Mouse (Mus musculus) MEL (cell line): ENCODE data around the gene BC025920. TPM values are rescaled to one million over a fixed set of nuclear protein-coding genes. Genes with fewer than 3 reads are reported as not detected.

ENCODE experiments used
- DNase-seq: peaks from one replicate; pipeline ENCODE4 v3.0.0; 2011; ENCODE audit warnings: low read depth, low spot score
- H3K27ac ChIP-seq: 2 replicates; pipeline ENCODE4 v1.5.1; 2012; ENCODE audit warnings: low read depth, mild to moderate bottlenecking, control low read depth, low read length, moderate library complexity; ENCODE audit not compliant: control insufficient read depth
- H3K27me3 ChIP-seq, 2 experiments: fragments of 150-350 bp in 1 of 2; sonication (generic) in 1 of 2; 2 replicates each; pipeline ENCODE4 v1.6.1; 2012; ENCODE audit warnings: low read length in 2 of 2, mild to moderate bottlenecking in 2 of 2, improper control_type of control experiment in 1 of 2, moderate library complexity in 1 of 2; ENCODE audit not compliant: insufficient read depth in 2 of 2, control insufficient read depth in 1 of 2
- H3K36me3 ChIP-seq, 2 experiments: 2 replicates each; pipeline ENCODE4 v1.6.1; 2012 to 2014; ENCODE audit warnings: low read length in 2 of 2, improper control_type of control experiment in 1 of 2, inconsistent platforms in 1 of 2, mild to moderate bottlenecking in 1 of 2; ENCODE audit not compliant: insufficient read depth in 2 of 2, control insufficient read depth in 1 of 2
- H3K4me1 ChIP-seq, 2 experiments: fragments of 150-350 bp in 1 of 2; sonication (generic) in 1 of 2; 2 replicates each; pipeline ENCODE4 v1.6.1; 2012; ENCODE audit warnings: low read length in 2 of 2, improper control_type of control experiment in 1 of 2, mild to moderate bottlenecking in 1 of 2; ENCODE audit not compliant: insufficient read depth in 2 of 2, control insufficient read depth in 1 of 2
- H3K4me3 ChIP-seq, 2 experiments: fragments of 150-350 bp in 1 of 2; sonication (generic) in 1 of 2; 2 replicates each; pipeline ENCODE4 v1.5.1; 2012; ENCODE audit warnings: low read depth in 2 of 2, low read length in 2 of 2, mild to moderate bottlenecking in 2 of 2, moderate library complexity in 2 of 2, control low read depth in 1 of 2, improper control_type of control experiment in 1 of 2; ENCODE audit not compliant: control insufficient read depth in 1 of 2, insufficient read depth in 1 of 2
- H3K79me2 ChIP-seq: 2 replicates; pipeline ENCODE4 v1.6.1; 2012; ENCODE audit warnings: mild to moderate bottlenecking, low read length, moderate library complexity; ENCODE audit not compliant: control insufficient read depth, poor library complexity, insufficient read depth
- H3K9ac ChIP-seq: 2 replicates; pipeline ENCODE4 v1.6.1; 2012; ENCODE audit warnings: low read depth, mild to moderate bottlenecking, control low read depth, low read length, moderate library complexity; ENCODE audit not compliant: control insufficient read depth, poor library complexity, severe bottlenecking
- H3K9me3 ChIP-seq: fragments of 150-350 bp; sonication (generic); replicated peaks from 2 replicates; pipeline ENCODE4 v1.6.1; 2012; ENCODE audit warnings: mild to moderate bottlenecking, low read length, improper control_type of control experiment, moderate library complexity; ENCODE audit not compliant: insufficient read depth
- CHD1 ChIP-seq: IDR thresholded peaks from 2 replicates; pipeline ENCODE4 v1.6.1; 2012; ENCODE audit warnings: low read depth, mild to moderate bottlenecking, inconsistent platforms, low read length, improper control_type of control experiment
- CHD2 ChIP-seq: IDR thresholded peaks from 2 replicates; pipeline ENCODE4 v1.6.1; 2011; ENCODE audit warnings: low read length, improper control_type of control experiment
- E2F4 ChIP-seq: IDR thresholded peaks from 2 replicates; pipeline ENCODE4 v1.6.1; 2011; ENCODE audit warnings: low read depth, low read length, improper control_type of control experiment, borderline replicate concordance
- ELF1 ChIP-seq: IDR thresholded peaks from 2 replicates; pipeline ENCODE4 v1.6.1; 2014; ENCODE audit warnings: low read depth, mild to moderate bottlenecking, inconsistent platforms, low read length, improper control_type of control experiment, moderate library complexity
- EP300 ChIP-seq, 2 experiments: IDR thresholded peaks; 2 replicates each; pipeline ENCODE4 v1.6.1; 2011; ENCODE audit warnings: improper control_type of control experiment in 2 of 2, low read length in 2 of 2, low read depth in 1 of 2, mild to moderate bottlenecking in 1 of 2
- GABPA ChIP-seq: IDR thresholded peaks from 2 replicates; pipeline ENCODE4 v1.6.1; 2012; ENCODE audit warnings: low read depth, mild to moderate bottlenecking, inconsistent platforms, low read length, improper control_type of control experiment, moderate library complexity
- JUND ChIP-seq: IDR thresholded peaks from 2 replicates; pipeline ENCODE4 v1.6.1; 2011; ENCODE audit warnings: low read depth, mild to moderate bottlenecking, improper control_type of control experiment, low read length
- MAFK ChIP-seq: IDR thresholded peaks from 2 replicates; pipeline ENCODE4 v1.6.1; 2011; ENCODE audit warnings: low read depth, mild to moderate bottlenecking, low read length, improper control_type of control experiment, borderline replicate concordance
- MAZ ChIP-seq: IDR thresholded peaks from 2 replicates; pipeline ENCODE4 v1.6.1; 2012; ENCODE audit warnings: low read depth, mild to moderate bottlenecking, inconsistent platforms, low read length, improper control_type of control experiment
- MEF2A ChIP-seq: IDR thresholded peaks from 2 replicates; pipeline ENCODE4 v1.6.1; 2014; ENCODE audit warnings: low read depth, mild to moderate bottlenecking, inconsistent platforms, low read length, improper control_type of control experiment; ENCODE audit not compliant: poor library complexity, insufficient replicate concordance, severe bottlenecking; ENCODE audit errors: extremely low read depth
- NRF1 ChIP-seq: IDR thresholded peaks from 2 replicates; pipeline ENCODE4 v1.6.1; 2014; ENCODE audit warnings: low read depth, mild to moderate bottlenecking, inconsistent platforms, low read length, improper control_type of control experiment, moderate library complexity; ENCODE audit not compliant: poor library complexity, insufficient read depth, severe bottlenecking
- USF1 ChIP-seq: IDR thresholded peaks from 2 replicates; pipeline ENCODE4 v1.6.1; 2014; ENCODE audit warnings: low read depth, mild to moderate bottlenecking, inconsistent platforms, low read length, improper control_type of control experiment, moderate library complexity
- USF2 ChIP-seq, 2 experiments: IDR thresholded peaks; 2 replicates each; pipeline ENCODE4 v1.6.1; 2011 to 2012; ENCODE audit warnings: improper control_type of control experiment in 2 of 2, low read length in 2 of 2, borderline replicate concordance in 1 of 2, inconsistent platforms in 1 of 2, low read depth in 1 of 2, mild to moderate bottlenecking in 1 of 2; ENCODE audit not compliant: insufficient read depth in 1 of 2
- ZC3H11A ChIP-seq: IDR thresholded peaks from 2 replicates; pipeline ENCODE4 v1.6.1; 2012; ENCODE audit warnings: low read depth, mild to moderate bottlenecking, inconsistent platforms, low read length, improper control_type of control experiment
- ZKSCAN1 ChIP-seq: IDR thresholded peaks from 2 replicates; pipeline ENCODE4 v1.6.1; 2012; ENCODE audit warnings: low read depth, mild to moderate bottlenecking, inconsistent platforms, low read length, improper control_type of control experiment, moderate library complexity
- polyA plus RNA-seq, 2 experiments: library from polyadenylated mRNA; stranded (reverse) in 1 of 2; unstranded in 1 of 2; fragments of >175 nt in 1 of 2; fragments of >200 nt in 1 of 2; gene quantifications; 2 replicates each; pipeline versions ENCODE4 v1.2.1 to v1.2.4; 2012; ENCODE audit warnings: low replicate concordance in 2 of 2, low read depth in 1 of 2; ENCODE audit not compliant: insufficient read length in 2 of 2, insufficient read depth in 1 of 2, missing spikeins in 1 of 2
- total RNA-seq: library from RNA; depleted of rRNA; stranded (reverse); fragments of 300-350 nt; gene quantifications from 2 replicates; pipeline ENCODE4 v1.2.3, GENCODE M21; 2012

The BC025920 gene
- total and polyA plus RNA-seq, 3 experiments: 1.1 to 1.7 TPM; not detected in 1

DNA sequence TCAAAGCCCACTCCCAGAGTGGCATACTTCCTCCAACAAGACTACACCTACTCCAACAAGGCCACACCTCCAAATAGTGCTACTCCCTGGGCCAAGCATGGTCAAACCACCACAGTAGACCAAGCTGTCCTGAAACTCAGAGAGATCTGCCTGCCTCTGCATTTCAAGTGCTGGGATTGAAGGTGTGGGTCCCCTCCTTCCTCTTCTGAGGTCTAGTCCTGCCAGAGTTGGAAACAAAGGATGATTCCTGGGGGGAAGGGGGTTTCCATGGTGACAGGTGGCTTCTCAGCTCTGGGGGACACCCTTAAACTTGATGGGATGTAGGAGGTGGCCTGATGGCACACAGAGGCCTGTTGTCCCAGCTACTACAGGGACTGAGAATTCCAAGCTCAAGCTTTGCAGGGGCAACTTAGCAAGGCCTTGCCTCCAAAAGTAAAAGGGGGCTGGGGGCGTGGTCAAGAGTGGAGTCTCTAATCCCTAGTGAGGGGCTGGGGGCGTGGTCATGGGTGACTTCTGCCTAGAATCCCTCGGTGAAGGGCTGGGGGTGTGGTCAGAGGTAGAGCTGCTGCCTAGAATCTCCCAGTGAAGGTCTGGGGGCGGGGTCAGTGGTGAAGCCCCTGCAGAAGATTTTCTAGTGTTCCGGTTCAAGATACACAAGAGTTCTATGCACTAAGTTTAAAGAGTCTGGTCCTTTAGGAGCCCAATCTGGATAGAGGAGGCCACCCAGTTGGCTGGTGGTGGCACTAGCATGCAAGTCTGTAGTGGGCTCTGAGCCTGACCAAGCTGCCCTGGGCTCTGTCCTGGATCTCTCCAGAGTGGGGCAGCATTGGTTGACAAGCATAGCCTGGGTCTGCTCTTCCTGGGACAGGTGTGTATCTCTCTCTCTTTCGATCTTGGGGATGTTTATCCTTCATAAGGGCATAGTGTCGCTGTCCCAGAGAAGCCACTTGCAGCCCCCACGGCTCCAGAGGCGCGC lies 31.7 kb upstream of the BC025920 start, which contains the start of gene Tle2:
Gene Tle2 (plus strand): TSS at position 481 of the 976 bp plus-strand sequence.
- H3K27me3 ChIP-seq: no peaks in the 10 kb centered on the region
- H3K36me3 ChIP-seq: peaks cover 0 to 12% of the 10 kb centered on the region in 2 experiments; a peak in 2 of 4 replicates
- H3K4me3 ChIP-seq: peak within 1 kb of the TSS; percentile 44 to 45
- no peaks in the 10 kb centered on the region; the same call in 1 of the 2 replicates for H3K79me2 ChIP-seq
- peaks cover 3 to 27% of the 10 kb centered on the region in 2 experiments; a peak in 3 of 4 replicates for H3K4me1 ChIP-seq
- peak within 1 kb of the TSS; percentile 35; the same call in 1 of the 2 replicates for H3K9ac ChIP-seq
- no peak within 1 kb of the TSS for H3K27ac ChIP-seq
- no peak for DNase-seq
- TF ChIP-seq USF1 (no peak), CHD2 (no peak), ZC3H11A (no peak), NRF1 (no peak), CHD1 (no peak), MAFK (no peak)
- H3K9me3 ChIP-seq: no peaks in the 10 kb centered on the region

DNA sequence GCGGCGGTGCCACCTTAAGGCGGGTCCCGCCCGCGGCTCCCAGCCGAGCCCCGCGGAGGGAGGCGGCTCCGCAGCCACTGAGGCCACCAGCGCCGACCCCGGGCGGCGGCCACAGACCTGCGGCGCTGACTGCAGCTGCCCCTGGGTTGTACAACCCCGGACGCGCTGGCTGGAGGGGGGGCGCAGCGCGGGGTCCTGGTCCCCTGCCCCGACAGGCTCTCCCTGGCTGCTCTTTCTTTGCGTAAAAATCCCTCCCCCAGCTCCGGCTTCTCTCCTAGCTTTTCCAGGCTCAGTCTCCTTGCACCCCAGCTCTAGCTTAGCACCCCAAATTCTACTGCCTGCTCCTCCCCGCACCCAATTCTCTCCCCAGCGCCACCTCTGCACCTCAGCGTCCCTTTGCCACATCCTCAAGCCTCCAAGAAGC lies 30.9 kb upstream of the BC025920 start:
- peaks cover 3 to 26% of the 10 kb centered on the region in 2 experiments; a peak in 3 of 4 replicates for H3K4me1 ChIP-seq
- TF ChIP-seq MAFK: no peak
- TF ChIP-seq GABPA: no peak
- no peak for TF ChIP-seq ELF1
- no peak for TF ChIP-seq ZC3H11A
- no peak for TF ChIP-seq E2F4
- no peak for TF ChIP-seq USF2 (IDR thresholded peaks at IDR 0.05; ENCODE audit: borderline replicate concordance in 1 of 2, insufficient read depth in 1 of 2, low read depth in 1 of 2, low read length in 2 of 2)
- no peak for TF ChIP-seq MEF2A
- no peak for TF ChIP-seq EP300 (IDR thresholded peaks at IDR 0.05; ENCODE audit: low read depth in 1 of 2, low read length in 2 of 2)
- no peak for TF ChIP-seq MAZ
- TF ChIP-seq ZKSCAN1: no peak
- no peak for TF ChIP-seq JUND
- no peak for DNase-seq
- H3K9me3 ChIP-seq: no peaks in the 10 kb centered on the region
- no peak overlapping the region for H3K27ac ChIP-seq
- H3K79me2 ChIP-seq: no peaks in the 10 kb centered on the region; the same call in 1 of the 2 replicates
- peaks cover 0 to 11% of the 10 kb centered on the region in 2 experiments; a peak in 2 of 4 replicates for H3K36me3 ChIP-seq
- no peaks in the 10 kb centered on the region for H3K27me3 ChIP-seq
- H3K4me3 ChIP-seq: peak overlapping the region; percentile 44 to 45
- H3K9ac ChIP-seq: peak overlapping the region; percentile 35; the same call in 1 of the 2 replicates
